Mouse (Mus musculus) induced T-regulatory cell, adult 2 months (primary cell): ENCODE measurements at regions not wholly inside any gene's neighbourhood (a gene's known extent, or its start where the extent isn't known, plus 50 kb on each side); places are given as distances from the start of the nearest gene placed in this dataset.
"Not testable (repeated sequence)": the region's sequence is repeated elsewhere in the genome, so short reads cannot be mapped to it uniquely, and the experiment has no call there.

Source experiments
- DNase-seq: peaks from one replicate; pipeline ENCODE4 v3.0.0-alpha.2; 2012; ENCODE audit warnings: low read depth

- not testable (repeated sequence) for DNase-seq
These were observed 262.6 kb upstream of the Ywhaq start for GRCm38 (mm10) chr12:21680026-21680425.

GRCm38 (mm10) chr12:21649381-21649780 is 231.9 kb upstream of the Ywhaq start:
- DNase-seq: not testable (repeated sequence)

- peak; percentile 73 for DNase-seq
These were observed 196.3 kb upstream of the Ywhaq start for GRCm38 (mm10) chr12:21613781-21614180.

- no peak for DNase-seq
These were observed 151.1 kb upstream of the Ywhaq start for GRCm38 (mm10) chr12:21568415-21569040.

- DNase-seq: not testable (repeated sequence)
These were observed 126.5 kb upstream of the Ywhaq start for GRCm38 (mm10) chr12:21543962-21544361.

GRCm38 (mm10) chr12:21543153-21543894 is 125.9 kb upstream of the Ywhaq start:
- peak; percentile 73 for DNase-seq

GRCm38 (mm10) chr12:21531766-21532165 is 114.3 kb upstream of the Ywhaq start:
- DNase-seq: no peak

GRCm38 (mm10) chr12:21529367-21529766 is 111.9 kb upstream of the Ywhaq start:
- DNase-seq: not testable (repeated sequence)

- not testable (repeated sequence) for DNase-seq
These were observed 109.9 kb upstream of the Ywhaq start for GRCm38 (mm10) chr12:21527336-21527735.

GRCm38 (mm10) chr12:21526906-21527305 is 109.5 kb upstream of the Ywhaq start:
- not testable (repeated sequence) for DNase-seq

- peak; percentile 18 for DNase-seq
These were observed 108.1 kb upstream of the Ywhaq start for GRCm38 (mm10) chr12:21525567-21525966.

GRCm38 (mm10) chr12:21522621-21523020 is 105.2 kb upstream of the Ywhaq start:
- DNase-seq: no peak

GRCm38 (mm10) chr12:21519058-21519457 is 101.6 kb upstream of the Ywhaq start:
- DNase-seq: no peak

GRCm38 (mm10) chr12:21512736-21513135 is 95.3 kb upstream of the Ywhaq start:
- DNase-seq: no peak

- DNase-seq: no peak
These were observed 93.7 kb upstream of the Ywhaq start for GRCm38 (mm10) chr12:21511043-21511665.

- no peak for DNase-seq
These were observed 89.6 kb upstream of the Ywhaq start for GRCm38 (mm10) chr12:21507080-21507479.

GRCm38 (mm10) chr12:21505731-21506368 is 88.4 kb upstream of the Ywhaq start:
- no peak for DNase-seq

GRCm38 (mm10) chr12:21503250-21503649 is 85.8 kb upstream of the Ywhaq start:
- no peak for DNase-seq

GRCm38 (mm10) chr12:21496974-21497373 is 79.5 kb upstream of the Ywhaq start:
- DNase-seq: no peak

GRCm38 (mm10) chr12:21495511-21495910 is 78.1 kb upstream of the Ywhaq start:
- no peak for DNase-seq

GRCm38 (mm10) chr12:21493471-21493870 is 76.0 kb upstream of the Ywhaq start:
- no peak for DNase-seq

- no peak for DNase-seq
These were observed 75.3 kb upstream of the Ywhaq start for GRCm38 (mm10) chr12:21492549-21493291.
